ENCODE assay signal across 7 mouse cellular contexts in the genomic region with DNA sequence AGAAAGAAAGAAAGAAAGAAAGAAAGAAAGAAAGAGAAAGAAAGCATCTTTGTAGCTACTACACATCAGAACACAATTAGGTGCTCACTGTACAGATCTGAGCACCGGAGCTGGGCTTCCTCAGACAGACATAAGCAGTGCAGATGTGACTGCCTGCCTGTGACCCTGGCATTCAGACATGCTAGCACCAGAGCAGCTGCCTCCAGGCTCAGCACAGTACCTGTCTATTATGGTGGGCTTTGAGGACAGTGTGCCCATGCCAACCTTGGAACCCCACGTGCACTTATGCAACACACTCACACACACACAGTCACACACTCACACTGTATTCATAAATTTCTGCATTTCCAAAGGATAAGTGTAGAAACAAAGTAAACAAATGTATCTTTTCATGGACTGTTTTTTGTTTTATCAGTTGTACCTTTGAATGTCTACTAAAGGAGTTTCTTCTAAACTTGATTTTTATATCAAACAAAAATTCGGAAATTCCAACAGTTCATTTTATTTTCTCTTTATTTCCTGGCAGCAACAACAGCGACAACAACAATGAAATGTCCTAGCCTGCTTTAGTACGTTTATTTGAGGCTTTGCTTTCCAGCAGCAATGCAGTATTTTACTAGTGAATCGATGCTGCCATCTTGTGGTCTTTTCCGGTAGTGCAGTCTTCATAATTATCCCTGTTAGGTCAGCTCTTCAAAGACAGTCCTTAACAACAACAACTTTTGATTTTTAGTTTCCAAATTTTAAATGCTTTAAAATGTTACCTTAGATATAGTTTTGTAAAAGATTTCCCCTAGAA. TPM values are rescaled to one million over a fixed set of nuclear protein-coding genes. Genes with fewer than 3 reads are reported as not detected.
DNase-seq lines count a peak whose midpoint lies in the region; ATAC-seq and TF ChIP-seq lines count a peak whose summit lies in the region.

No protein-coding gene starts in this region.

- in situ Hi-C loops in Patski (cut with MboI; ENCODE audit: low pct_unique_long_range_greater_than_20kb), result loop anchor here (5.0 to 25.0 kb wide), 5 partner anchors 135 to 1535 kb away; a partner anchor contains a TSS

- H3K27ac ChIP-seq in forebrain, embryonic 13.5 days, result no peak overlapping the region
- H3K27ac ChIP-seq in hindbrain, embryonic 13.5 days, result peak overlapping the region; percentile 69
- H3K27ac ChIP-seq in lung, postnatal 0 days (ENCODE audit: low read length), result no peak overlapping the region

- H3K36me3 ChIP-seq in forebrain, embryonic 13.5 days (ENCODE audit: poor library complexity, severe bottlenecking), result no peaks in the 10 kb centered on the region
- 0 out of 2 replicates have a peak, but pooled peaks cover 4% of the 10 kb centered on the region for H3K36me3 ChIP-seq in hindbrain, embryonic 13.5 days
- no peaks in the 10 kb centered on the region for H3K36me3 ChIP-seq in lung, postnatal 0 days (ENCODE audit: insufficient read depth, low read length)

- peak overlapping the region; percentile 17; the same call in 1 of the 2 replicates for H3K4me2 ChIP-seq in forebrain, embryonic 13.5 days
- peak overlapping the region; percentile 25 for H3K4me2 ChIP-seq in hindbrain, embryonic 13.5 days
- no peak overlapping the region for H3K4me2 ChIP-seq in lung, postnatal 0 days (replicated peaks; ENCODE audit: low read depth, low read length)

- peak; percentile 62 for TF ChIP-seq CTCF in Patski (IDR thresholded peaks at IDR 0.05)
- TF ChIP-seq CTCF in lung, postnatal 0 days (IDR thresholded peaks at IDR 0.05), result peak; percentile 95

- no peak overlapping the region for H3K4me3 ChIP-seq in forebrain, embryonic 13.5 days
- no peak overlapping the region for H3K4me3 ChIP-seq in hindbrain, embryonic 13.5 days
- H3K4me3 ChIP-seq in lung, postnatal 0 days (ENCODE audit: low read depth, low read length), result no peak overlapping the region

- H3K9ac ChIP-seq in forebrain, embryonic 13.5 days, result no peak overlapping the region
- peak overlapping the region; percentile 15; the same call in 1 of the 2 replicates for H3K9ac ChIP-seq in hindbrain, embryonic 13.5 days
- H3K9ac ChIP-seq in lung, postnatal 0 days (replicated peaks; ENCODE audit: low read depth), result no peak overlapping the region

- CTCF ChIA-PET in Patski (lab: Charles Lee), result interaction anchor here (0.6 to 1.1 kb wide), 3 partner anchors 12 to 31 kb away, joined by 3 to 5 read pairs (median 3); no protein-coding TSS in a partner anchor

- 5% methylated on average over 7 of the region's 7 CpGs for WGBS in forebrain, embryonic 13.5 days
- WGBS in hindbrain, embryonic 13.5 days, result 10% methylated on average over 7 of the region's 7 CpGs
- WGBS in lung, postnatal 0 days, result 4% methylated on average over 7 of the region's 7 CpGs

- POLR2A ChIA-PET in Patski (lab: Charles Lee), result no interaction called here

- TF ChIP-seq EP300 in lung, postnatal 0 days (IDR thresholded peaks at IDR 0.05), result no peak

- H3K4me1 ChIP-seq in forebrain, embryonic 13.5 days, result peaks cover 5% of the 10 kb centered on the region; the same call in 1 of the 2 replicates
- H3K4me1 ChIP-seq in hindbrain, embryonic 13.5 days (replicated peaks), result peaks cover 12% of the 10 kb centered on the region
- no peaks in the 10 kb centered on the region for H3K4me1 ChIP-seq in lung, postnatal 0 days (ENCODE audit: insufficient read depth, low read depth, low read length)

- peak; percentile 39 for DNase-seq in Patski (ENCODE audit: low read depth, low spot score)
- peak; percentile 86 for DNase-seq in layer of hippocampus, adult 9-10 months (ENCODE audit: low spot score)
- peak; percentile 81 for DNase-seq in lung, postnatal 0 days (ENCODE audit: low spot score)
- peak; percentile 81 for DNase-seq in retina, postnatal 1 day

- no peaks in the 10 kb centered on the region for H3K27me3 ChIP-seq in Patski
- no peaks in the 10 kb centered on the region for H3K27me3 ChIP-seq in forebrain, embryonic 13.5 days
- no peaks in the 10 kb centered on the region for H3K27me3 ChIP-seq in hindbrain, embryonic 13.5 days
- no peaks in the 10 kb centered on the region for H3K27me3 ChIP-seq in lung, postnatal 0 days (replicated peaks; ENCODE audit: insufficient read depth, low read length)

- no peaks in the 10 kb centered on the region for H3K9me3 ChIP-seq in forebrain, embryonic 13.5 days (replicated peaks)
- H3K9me3 ChIP-seq in hindbrain, embryonic 13.5 days, result no peaks in the 10 kb centered on the region
- no peaks in the 10 kb centered on the region for H3K9me3 ChIP-seq in lung, postnatal 0 days (ENCODE audit: low read length)

- peak; percentile 82 for ATAC-seq in Patski
- peak; percentile 77 for ATAC-seq in cerebellum, adult (ENCODE audit: insufficient number of reproducible peaks, low FRiP score, low TSS enrichment)
- peak; percentile 88 for ATAC-seq in forebrain, embryonic 13.5 days
- peak; percentile 85 for ATAC-seq in hindbrain, embryonic 13.5 days (ENCODE audit: low FRiP score)
- peak; percentile 57 for ATAC-seq in lung, postnatal 0 days

RNA-seq across cellular contexts. Expression of a gene that starts 35.4 kb away (rescaled TPM):
- polyA plus RNA-seq in Patski (2021), result 29.4 TPM
- polyA plus RNA-seq in forebrain, embryonic 13.5 days (2015; fragmentation: Nextera tagmentation; extraction: Ambion mirVana), result 48.1 and 48.2 TPM in 2 replicates
- 42.1 and 45.4 TPM in 2 replicates for polyA plus RNA-seq in hindbrain, embryonic 13.5 days (2015; fragmentation: Nextera tagmentation; extraction: Ambion mirVana)
- 15.5 and 20.6 TPM in 2 replicates for polyA plus RNA-seq in lung, postnatal 0 days (2015; fragmentation: Nextera tagmentation; extraction: Ambion mirVana)
